In genomic region chr1:183439036-183439435, GRCm38 (mm10) we compare ENCODE assay signal across 8 mouse cellular contexts. TPM values are rescaled to one million over a fixed set of nuclear protein-coding genes. Genes with fewer than 3 reads are reported as not detected.
DNase-seq lines count a peak whose midpoint lies in the region; ATAC-seq lines count a peak whose summit lies in the region.

No protein-coding gene starts in this region.

- DNase-seq in adrenal gland, adult (ENCODE audit: inconsistent age in 2 of 2, low spot score in 1 of 2), result peak; percentile 88 to 97
- DNase-seq in cerebellum, postnatal 14 days, result peak; percentile 83 to 87
- DNase-seq in gastrocnemius, postnatal 14 days, result peak; percentile 95
- peak; percentile 52 to 63 for DNase-seq in left cerebral cortex, postnatal 14 days (ENCODE audit: low spot score in 2 of 2)
- peak; percentile 21 for DNase-seq in spleen, adult 12 weeks (ENCODE audit: low spot score)

- ATAC-seq in intestine, embryonic 16.5 days, result peak; percentile 85
- ATAC-seq in megakaryocyte-erythroid progenitor cell, adult 5-6 weeks (replicated peaks; ENCODE audit: low FRiP score, low TSS enrichment, poor library complexity, severe bottlenecking), result peak; percentile 77
- ATAC-seq in inflammation-experienced regulatory T-cells, adult 6 months, result no peak

- H3K36me3 ChIP-seq in intestine, embryonic 16.5 days (ENCODE audit: control insufficient read depth, insufficient read depth, low read length), result no peaks in the 10 kb centered on the region

- H3K27ac ChIP-seq in intestine, embryonic 16.5 days (ENCODE audit: low read length), result no peak overlapping the region

- no peaks in the 10 kb centered on the region for H3K9me3 ChIP-seq in intestine, embryonic 16.5 days (ENCODE audit: control insufficient read depth, low read length)

- H3K4me1 ChIP-seq in intestine, embryonic 16.5 days (ENCODE audit: control insufficient read depth, insufficient read depth, low read length), result peaks cover 9% of the 10 kb centered on the region

- 27% methylated on average over 22 of the region's 22 CpGs for WGBS in intestine, embryonic 16.5 days

- H3K4me3 ChIP-seq in intestine, embryonic 16.5 days (ENCODE audit: low read length), result peak overlapping the region; percentile 36

- peak overlapping the region; percentile 46 for H3K4me2 ChIP-seq in intestine, embryonic 16.5 days (ENCODE audit: low read depth, low read length)

- H3K27me3 ChIP-seq in intestine, embryonic 16.5 days (replicated peaks; ENCODE audit: control insufficient read depth, insufficient read depth, low read length), result no peaks in the 10 kb centered on the region

- intact Hi-C loops in gastrocnemius, postnatal 14 days (cut with DNase I; ENCODE audit: low total_unique reads), result no loop called here
- intact Hi-C loops in left cerebral cortex, postnatal 14 days (cut with DNase I), result no loop called here

- H3K9ac ChIP-seq in intestine, embryonic 16.5 days (ENCODE audit: low read depth, low read length), result 0 out of 2 replicates have a peak overlapping the region, but pooled peaks have one; percentile 20

RNA-seq across cellular contexts. Expression of gene Hhipl2, which starts 21.0 kb away (rescaled TPM):
- under 1 TPM in 1 of 2 experiments, not detected in 1; 0.08 TPM for total RNA-seq in gastrocnemius, postnatal 14 days (2021)
- polyA plus RNA-seq in intestine, embryonic 16.5 days (2015; fragmentation: Nextera tagmentation; extraction: Ambion mirVana), result 0.17 TPM in 1 of 2 replicates, not detected in the other
- total RNA-seq in left cerebral cortex, postnatal 14 days (2021), result under 1 TPM in 1 of 2 experiments, not detected in 1; 0.20 TPM
- not detected in 2 replicates for total RNA-seq in megakaryocyte-erythroid progenitor cell, adult 5-6 weeks (2014; fragmentation: Nextera tagmentation)
- total RNA-seq in megakaryocyte-erythroid progenitor cell, adult 5-6 weeks (2017), result 0.57 TPM in 1 of 2 replicates, not detected in the other
- under 1 TPM in 1 of 3 experiments, not detected in 2; 0.15 TPM for polyA plus RNA-seq in inflammation-experienced regulatory T-cells, adult 6 months (2017; shearing (Covaris generic))

RNA-seq across cellular contexts. Expression of gene Taf1a, which starts 50.3 kb away (rescaled TPM):
- 1 to 10 TPM; 4.1 to 4.7 TPM for total RNA-seq in gastrocnemius, postnatal 14 days (2021)
- polyA plus RNA-seq in intestine, embryonic 16.5 days (2015; fragmentation: Nextera tagmentation; extraction: Ambion mirVana), result 14.0 and 14.5 TPM in 2 replicates
- 10 to 100 TPM; 14.8 to 15.4 TPM for total RNA-seq in left cerebral cortex, postnatal 14 days (2021)
- 17.1 and 21.7 TPM in 2 replicates for total RNA-seq in megakaryocyte-erythroid progenitor cell, adult 5-6 weeks (2014; fragmentation: Nextera tagmentation)
- 12.3 and 15.5 TPM in 2 replicates for total RNA-seq in megakaryocyte-erythroid progenitor cell, adult 5-6 weeks (2017)
- 10 to 100 TPM; 18.4 to 37.0 (median 31.4) TPM for polyA plus RNA-seq in inflammation-experienced regulatory T-cells, adult 6 months (2017; shearing (Covaris generic))

Comparison
In these comparisons a context has a peak if more than half of its experiments do, and no peak if none do; other contexts are left out.
1. DNase-seq: peak in every context shown above with its lines; median percentile 95 in gastrocnemius, postnatal 14 days; 92 in adrenal gland, adult; 85 in cerebellum, postnatal 14 days; 58 in left cerebral cortex, postnatal 14 days; 21 in spleen, adult 12 weeks.